Mouse (Mus musculus) lung, postnatal 0 days (tissue): ENCODE measurements around the gene Oprl1.

Experiments used
- CTCF ChIP-seq: IDR thresholded peaks from 2 replicates; pipeline ENCODE4 v1.5.1; 2016; ENCODE audit warnings: antibody characterized with exemption, mild to moderate bottlenecking
- EP300 ChIP-seq: IDR thresholded peaks from 2 replicates; pipeline ENCODE4 v1.6.1; 2016; ENCODE audit warnings: antibody characterized with exemption, mild to moderate bottlenecking, control low read depth

- TF ChIP-seq CTCF: no peak
- no peak for TF ChIP-seq EP300
Measured at GRCm38 (mm10) chr2:181694581-181694980, 20.2 kb upstream of the Oprl1 start.
